Mouse (Mus musculus): Measurements from ENCODE around the gene Macf1.

GRCm38 (mm10) chr4:123355941-123356340 lies 328.2 kb downstream of the Macf1 start:
- TF ChIP-seq CTCF (IDR thresholded peaks at IDR 0.05; ENCODE audit: control insufficient read depth, insufficient read depth, insufficient read length), result no peak
- TF ChIP-seq MAX (IDR thresholded peaks at IDR 0.05), result no peak
